Mouse (Mus musculus) thymus, postnatal 14 days (tissue): ENCODE results near the gene Cdc42se2.

ENCODE experiments used
- DNase-seq: peaks from one replicate; pipeline ENCODE4 v3.0.0; 2021

Gene Cdc42se2

DNA sequence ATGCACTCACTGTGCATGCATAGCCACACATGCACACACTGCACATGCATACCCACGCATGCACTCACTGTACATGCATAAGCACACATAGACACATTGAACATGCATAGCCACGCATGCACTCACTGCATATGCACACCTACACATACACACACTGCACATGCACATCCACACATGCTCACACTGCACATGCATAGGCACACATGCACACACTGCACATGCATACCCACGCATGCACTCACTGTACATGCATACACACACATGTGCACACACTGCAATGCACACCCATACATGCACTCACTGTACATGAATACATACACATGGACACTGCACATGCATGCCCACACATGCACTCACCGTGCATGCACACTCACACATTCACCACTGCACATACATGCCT lies 4.0 kb upstream of the Cdc42se2 start:
- DNase-seq, result no peak

DNA sequence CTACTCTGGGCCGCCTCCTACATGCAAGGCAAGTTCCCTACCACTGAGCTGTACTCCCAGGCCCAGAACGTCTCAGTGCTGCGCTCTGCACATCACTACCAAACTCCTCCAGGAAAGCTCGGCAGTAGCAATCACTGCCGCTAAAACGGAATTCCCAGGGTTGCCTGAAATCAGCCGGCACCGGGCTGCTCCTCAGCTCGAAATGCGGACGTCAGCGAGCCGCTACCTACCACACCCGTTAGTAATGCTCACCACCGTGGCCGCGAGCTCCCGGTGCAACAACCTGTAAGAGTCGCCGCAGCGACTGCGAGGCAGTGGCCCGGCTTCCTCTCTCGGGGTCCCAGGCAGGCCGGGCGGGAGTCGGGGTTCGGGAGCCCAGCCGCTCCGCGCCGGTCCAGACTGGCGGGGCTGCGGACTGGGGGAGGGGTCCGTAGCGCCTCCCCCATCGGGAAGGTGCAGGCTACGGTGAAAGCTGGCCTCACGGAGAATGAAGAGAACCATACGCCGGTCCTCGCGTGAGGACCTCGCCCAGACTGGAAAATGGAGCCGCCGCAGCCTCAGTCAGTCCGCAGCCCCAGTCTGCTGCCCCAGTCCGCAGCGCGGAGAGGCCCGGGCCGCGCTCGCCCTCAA lies 502 bp downstream of the Cdc42se2 start:
- peak; percentile 77 for DNase-seq

DNA sequence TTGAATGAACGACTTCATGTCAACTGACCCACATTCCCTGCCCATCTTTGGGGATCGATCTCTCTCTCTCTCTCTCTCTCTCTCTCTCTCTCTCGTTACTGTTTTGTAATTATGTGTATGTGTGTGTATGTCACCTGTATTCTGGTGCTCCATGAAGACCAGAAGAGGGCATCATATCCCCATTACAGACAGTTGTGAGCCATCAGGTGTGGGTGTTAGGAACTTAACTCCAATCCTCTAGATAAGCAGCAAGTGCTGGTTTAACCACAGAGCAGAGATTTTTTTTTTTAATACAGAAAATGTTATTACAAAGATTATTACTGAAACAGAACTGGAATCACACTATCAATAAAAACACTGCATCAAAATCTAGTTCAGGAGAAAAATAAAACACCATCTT lies 1.9 kb downstream of the Cdc42se2 start:
- no peak for DNase-seq

DNA sequence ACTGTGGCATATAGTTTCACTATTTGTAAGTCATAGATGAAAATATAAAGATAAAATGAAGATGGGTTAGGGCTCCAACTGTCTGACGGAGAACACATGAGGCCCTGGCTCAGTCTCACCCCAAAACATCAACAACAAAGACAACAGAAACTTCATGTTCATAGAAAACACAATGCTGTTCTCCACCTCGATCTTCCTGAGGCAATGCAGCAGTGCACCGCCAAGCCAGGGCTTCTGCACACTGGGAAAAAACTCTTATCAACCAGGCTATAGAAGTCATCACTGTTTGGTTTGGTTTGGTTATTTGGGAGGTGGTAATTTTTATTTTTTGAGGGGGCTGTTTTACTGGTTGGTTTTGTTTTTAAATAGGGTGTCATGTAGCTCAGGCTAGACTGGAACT lies 3.0 kb downstream of the Cdc42se2 start:
- no peak for DNase-seq

DNA sequence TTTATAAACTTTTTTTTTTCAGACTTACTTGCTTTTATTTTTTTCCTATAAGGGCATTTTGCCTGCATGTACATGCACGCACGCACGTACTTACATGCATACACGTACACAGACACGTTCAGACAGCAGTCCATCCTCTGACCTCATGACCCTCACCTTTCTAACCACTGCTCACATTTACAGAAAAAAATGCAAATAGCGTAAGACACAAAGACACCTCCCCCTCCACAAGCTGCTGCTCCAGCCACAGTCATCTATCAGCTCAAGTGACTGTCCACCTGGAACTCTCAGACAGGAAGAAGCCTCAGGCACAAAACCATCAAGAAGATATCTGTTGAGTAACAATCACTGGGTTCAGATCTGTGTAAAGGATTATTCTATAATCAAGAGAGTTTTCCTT lies 5.2 kb downstream of the Cdc42se2 start:
- no peak for DNase-seq

DNA sequence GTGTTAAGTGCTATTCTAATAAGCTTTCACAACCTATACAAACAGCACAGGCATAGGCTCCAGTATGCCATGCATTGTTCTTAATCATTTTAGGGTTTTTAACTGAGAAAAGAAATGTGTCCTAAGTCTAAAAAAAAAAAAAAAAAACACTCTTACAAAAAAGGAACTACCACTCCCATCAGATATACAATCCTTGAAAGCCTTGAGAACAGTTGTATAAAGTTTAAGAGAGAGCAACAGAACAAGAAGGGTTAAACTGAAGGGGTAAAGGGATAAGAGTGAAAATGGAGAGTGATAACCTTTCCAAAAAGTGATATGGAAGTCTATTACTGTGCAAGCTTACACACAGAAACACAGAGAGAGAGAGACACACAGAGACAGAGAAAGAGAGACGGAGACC lies 7.5 kb downstream of the Cdc42se2 start:
- DNase-seq, result no peak

DNA sequence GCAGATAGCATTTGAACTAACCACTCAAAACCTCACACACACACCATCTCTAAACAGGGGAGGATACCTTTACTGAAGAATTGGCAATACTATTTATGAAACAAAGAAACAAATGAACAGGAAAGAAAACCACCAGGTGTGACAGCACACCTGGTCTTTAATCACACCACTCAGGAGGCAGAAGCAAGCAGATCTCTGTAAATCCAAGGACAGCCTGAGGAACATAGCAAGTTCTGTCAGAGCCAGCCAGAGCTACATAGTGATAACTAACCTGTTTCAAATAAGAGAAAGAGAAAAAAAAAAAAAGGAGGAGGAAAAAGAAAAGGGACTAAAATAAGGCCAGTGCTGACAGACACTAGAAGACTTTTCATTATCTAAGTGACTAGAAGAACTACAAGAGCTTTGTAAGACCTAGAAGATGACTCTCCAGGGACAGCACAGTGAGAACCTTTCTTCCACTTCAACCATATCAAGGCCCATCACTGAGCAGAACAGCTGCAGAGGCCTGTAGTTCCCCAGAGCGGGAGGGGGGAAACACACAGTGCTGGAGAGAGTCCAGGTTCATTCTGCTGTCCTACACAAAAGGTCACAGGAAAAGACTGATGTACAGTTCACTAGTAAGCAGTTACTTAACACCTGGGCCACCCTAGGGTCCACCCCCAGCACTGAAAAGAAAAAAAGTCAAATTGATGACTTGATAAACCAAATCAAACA lies 9.2 kb downstream of the Cdc42se2 start:
- peak; percentile 51 for DNase-seq

DNA sequence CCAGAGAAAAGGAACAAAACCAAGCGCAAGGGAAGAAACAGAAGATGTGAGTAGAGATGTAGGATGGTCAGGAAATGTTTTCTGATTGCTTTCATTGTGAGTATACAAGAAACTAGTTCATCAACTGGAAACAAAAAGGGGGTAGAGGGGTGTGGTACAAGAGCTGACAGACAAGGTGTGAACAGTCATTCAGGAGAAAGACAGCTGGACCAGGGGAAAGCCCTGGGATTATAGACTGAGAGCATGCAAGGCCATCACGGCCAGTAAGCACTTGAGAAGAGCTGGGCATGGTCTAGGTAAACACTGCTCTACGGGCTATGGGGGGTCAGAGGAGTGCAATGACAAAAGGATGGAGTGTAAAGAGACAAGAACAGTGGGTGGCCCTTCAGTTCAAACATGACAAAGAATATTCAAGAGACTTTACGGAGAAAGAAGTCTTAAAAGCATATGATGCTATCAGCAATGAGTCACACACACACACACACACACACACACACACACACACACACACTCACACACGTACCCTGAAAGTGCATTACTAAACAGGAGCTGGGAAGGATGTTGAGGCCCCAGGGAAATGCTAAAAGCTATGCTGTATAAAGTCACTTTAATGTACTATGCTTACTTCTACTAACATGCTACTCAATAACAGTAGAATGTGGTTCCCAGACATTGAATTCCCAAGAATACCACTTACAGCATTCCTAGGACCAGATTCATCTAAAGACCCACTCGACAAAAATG lies 9.9 kb downstream of the Cdc42se2 start:
- no peak for DNase-seq

DNA sequence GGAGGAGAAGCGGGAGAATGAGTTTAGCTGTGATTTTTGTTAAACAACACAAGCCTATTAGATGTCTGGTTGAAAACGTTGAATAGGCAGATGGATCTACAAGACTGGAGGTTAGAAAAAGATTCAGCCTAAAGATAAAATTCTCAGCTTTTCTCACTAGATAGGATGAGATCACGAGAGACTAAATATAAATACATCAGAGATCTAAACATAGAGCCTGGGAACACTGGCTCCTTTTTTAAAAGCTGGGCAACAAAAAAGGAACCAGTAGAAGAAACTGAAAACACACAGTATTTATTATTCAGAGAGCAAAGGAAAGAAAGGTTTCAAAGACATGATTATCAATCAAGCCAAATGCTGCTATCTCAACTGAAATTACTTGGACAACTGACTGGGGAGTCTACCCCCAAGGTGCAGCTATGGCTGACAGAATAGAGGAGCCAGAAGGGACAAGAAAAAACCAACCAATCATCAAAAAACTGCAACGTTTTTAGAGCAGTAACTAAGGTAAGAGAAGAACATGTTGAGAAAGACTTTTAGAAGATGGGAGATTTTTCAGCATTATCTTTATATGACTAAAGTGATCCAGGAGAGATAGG lies 10.6 kb downstream of the Cdc42se2 start:
- DNase-seq, result no peak

DNA sequence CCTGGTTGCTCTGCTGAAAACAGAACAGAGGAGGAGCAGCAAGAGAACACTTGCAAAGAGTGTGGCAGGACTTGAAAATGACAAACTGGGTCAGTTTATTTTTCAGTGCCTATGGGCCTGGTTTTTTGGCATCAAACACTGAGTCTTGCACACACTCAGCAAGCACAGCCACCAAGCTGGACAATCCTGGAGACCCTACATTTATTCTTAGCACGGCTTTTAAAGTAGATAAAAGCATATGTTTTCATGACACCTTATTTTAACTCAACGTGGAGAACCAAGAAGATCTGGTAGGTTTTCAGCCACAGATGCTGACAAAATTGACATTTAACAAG lies 11.1 kb downstream of the Cdc42se2 start:
- DNase-seq, result no peak

DNA sequence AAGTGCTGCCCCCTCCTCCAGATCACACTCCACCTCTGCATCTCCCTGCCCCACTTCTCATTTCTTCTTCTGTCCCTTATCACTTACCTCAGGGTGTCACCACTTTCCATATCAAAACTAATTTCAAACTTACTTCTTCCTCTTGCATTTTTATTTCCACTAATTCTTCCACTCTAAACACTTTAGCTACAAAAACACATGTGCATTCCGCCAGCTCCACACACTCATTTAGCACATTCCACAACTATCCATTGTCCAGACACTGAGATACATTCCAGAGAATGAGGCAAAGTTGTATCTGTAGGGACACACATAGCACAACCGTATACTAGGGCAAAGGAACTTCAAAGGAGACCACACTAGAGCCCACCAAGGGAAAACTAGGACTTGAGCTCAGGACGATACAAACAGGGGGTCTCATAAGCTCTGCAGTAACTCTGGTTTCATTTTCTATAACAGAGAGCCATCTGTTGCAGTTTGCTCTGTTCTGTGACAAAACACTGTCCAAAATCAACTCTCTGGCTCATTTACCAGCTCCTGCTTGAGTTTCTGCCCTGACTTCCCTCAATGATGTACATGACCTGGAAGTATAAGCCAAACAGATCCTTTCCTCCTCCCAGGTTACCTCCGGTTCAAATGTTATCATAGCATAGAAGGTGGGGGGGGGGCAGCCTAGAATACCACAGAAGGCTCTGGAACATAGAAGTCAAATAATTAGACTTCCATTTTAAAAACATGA lies 11.7 kb downstream of the Cdc42se2 start:
- no peak for DNase-seq

DNA sequence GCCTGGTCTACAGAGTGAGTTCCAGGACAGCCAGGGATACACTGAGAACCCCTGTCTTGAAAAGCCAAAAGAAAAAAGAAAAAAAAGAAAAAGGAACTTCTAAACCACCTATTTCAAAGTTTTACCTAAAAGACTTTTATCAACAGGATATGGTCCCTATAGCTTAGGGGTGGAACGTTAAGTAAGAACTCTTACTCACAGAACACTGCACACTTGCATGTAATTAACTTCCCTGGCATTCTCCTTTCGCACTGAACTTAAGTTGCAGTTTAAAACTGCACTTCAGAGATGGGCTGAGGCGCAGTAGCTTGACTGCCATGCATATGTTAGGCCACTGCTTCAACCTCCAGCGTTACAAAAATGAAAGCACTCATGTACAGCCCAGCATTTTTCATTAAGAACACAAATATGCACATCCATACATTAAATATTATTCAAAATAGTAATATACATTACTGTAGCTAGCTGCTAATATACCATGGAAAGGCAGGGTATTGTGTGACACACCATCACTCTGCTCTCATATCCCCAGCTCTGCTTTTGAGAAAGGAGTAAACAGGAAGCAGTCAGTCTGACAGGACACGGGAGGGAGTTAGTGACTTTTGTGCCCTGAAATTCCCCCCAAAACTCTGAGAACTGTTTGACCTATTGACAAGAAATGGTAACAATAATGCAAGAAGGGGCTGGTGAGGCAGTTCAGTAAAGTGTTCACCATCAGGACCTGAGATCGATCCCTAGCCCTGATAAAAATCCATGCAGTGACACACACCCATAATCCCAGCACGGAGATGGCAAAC lies 13.0 kb downstream of the Cdc42se2 start:
- peak; percentile 50 for DNase-seq

DNA sequence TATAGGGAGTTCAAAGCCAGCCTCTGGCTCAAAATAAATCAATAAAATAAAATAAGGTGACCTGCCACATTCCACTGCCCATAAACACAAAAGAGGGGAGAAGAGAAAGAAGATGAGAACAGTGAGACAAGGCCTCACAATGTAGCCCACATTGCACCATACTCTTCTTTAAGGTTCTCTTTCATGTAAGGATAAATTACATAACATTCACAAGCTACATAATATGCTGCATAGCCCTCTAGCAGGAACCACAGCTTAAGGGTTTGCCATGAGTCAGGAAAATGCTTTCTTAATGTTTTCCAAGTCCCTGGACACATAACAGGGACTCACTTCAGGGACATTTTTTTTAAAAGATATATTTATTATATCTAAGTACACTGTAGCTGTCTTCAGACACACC lies 15.9 kb downstream of the Cdc42se2 start:
- DNase-seq, result no peak

DNA sequence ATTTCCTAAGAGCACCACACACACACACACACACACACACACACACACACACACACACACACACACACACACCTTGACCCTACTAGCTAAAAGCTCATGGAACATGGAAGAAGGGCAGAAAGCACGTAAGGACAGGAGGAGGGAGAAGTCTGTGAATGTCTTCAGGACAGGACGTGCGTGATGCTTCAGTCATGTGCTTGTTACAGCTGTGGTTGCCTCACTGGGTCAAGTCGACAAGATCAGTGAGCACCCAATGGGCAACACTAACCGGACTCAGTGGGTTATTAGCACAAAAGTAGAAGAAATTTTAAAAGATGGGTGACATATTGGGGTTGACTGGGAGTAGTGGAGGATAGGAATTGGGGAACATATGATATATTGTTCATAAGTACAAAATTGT lies 17.6 kb downstream of the Cdc42se2 start:
- DNase-seq, result no peak

DNA sequence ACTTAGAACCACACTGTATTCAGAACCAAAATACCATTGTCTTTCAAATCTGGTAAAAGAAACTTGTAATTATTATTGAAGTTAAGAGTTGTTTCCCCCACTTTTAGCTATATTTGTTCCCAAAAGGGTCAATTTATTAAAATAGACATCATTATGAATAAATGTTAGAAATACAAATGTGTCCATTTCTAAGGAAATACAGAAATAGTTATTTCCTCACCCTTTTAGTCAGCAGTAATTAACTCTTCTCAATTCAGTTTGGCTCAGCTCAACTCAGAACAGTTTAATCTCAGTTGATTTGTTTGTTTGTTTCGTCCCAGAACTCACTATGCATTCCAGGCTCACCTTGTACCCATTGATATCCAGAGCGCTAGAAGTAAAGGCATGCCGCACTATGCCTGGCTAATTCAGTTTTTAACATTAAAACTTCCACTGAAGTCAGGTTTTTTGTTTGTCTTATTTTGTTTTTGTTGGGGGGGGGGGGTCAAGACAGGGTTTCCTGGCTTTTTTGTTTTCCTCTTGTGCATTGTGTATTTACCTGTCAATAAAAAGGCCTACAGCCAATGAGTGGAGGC lies 19.3 kb downstream of the Cdc42se2 start:
- DNase-seq, result no peak

DNA sequence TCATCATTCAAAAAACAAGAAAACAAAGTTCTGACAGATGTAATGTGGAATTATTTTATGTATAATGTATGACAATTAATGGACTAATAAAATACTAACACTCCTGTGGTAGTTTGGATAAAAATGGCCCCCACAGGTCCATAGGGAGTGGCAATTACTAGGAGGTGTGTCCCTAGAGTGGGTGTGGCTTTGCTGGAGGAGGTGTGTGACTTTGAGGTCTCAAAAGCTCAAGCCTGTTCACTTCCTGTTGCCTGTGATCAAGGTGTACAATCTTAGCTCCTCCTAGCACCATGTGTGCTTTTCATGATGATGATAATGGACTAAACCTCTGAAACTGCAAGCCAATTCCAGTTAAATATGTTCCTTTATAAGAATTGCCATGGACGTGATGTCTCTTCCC lies 22.7 kb downstream of the Cdc42se2 start:
- peak; percentile 62 for DNase-seq

DNA sequence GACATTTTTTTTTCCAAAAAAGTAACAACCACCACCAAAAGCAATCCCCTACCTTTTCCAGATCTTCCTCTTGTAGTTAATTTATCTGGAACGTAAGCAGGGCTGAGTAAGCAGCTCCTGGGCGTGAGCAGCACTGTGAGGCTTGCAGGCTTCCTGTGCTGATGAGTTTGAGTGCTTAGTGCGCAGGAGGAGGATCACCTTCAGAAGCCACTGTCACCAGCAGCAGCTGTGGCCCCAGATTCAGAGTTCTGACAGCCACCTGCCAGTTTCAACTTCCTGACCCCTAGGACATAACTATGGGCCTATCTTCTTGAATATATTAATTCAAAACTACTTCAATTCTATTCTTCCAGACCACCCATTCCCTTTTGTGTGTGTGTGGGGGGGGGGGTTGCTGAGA lies 23.4 kb downstream of the Cdc42se2 start:
- DNase-seq, result peak; percentile 81

DNA sequence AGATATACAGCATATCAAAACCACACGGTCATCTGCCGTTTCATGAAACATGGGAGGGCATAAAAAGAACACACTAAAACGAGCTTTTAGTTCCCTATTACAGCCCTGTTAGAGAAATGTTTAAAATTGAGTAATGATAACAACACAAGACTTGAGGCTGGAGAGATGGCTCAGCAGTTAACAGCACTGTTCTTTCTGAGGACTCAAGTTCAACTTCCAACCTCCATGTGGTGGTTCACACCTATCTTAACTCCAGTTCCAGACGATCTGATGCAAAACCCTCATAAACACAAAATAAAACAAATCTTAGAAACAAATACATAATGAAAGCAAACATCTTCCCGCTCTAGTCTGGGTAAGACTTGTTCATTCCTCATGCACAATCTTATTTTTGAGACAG lies 24.7 kb downstream of the Cdc42se2 start:
- DNase-seq, result no peak

DNA sequence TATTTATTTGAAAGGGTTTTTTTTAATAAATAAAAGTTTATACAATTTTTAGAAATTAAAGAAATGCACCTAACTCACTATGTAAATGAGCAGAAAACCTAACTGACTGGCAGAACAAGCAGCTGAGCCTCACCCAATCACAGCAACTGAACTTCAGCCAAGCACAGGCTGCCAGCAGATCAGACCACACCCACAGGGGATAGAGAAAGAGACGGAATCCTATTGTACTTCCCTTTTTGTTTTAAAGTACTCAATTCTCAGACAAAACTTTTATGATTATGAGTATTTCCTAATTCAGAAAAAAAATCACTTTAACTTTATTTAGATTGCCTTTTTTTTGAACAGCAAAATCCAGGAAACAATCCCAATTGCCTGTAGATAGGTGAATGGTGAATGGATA lies 29.5 kb downstream of the Cdc42se2 start:
- DNase-seq, result peak; percentile 28

DNA sequence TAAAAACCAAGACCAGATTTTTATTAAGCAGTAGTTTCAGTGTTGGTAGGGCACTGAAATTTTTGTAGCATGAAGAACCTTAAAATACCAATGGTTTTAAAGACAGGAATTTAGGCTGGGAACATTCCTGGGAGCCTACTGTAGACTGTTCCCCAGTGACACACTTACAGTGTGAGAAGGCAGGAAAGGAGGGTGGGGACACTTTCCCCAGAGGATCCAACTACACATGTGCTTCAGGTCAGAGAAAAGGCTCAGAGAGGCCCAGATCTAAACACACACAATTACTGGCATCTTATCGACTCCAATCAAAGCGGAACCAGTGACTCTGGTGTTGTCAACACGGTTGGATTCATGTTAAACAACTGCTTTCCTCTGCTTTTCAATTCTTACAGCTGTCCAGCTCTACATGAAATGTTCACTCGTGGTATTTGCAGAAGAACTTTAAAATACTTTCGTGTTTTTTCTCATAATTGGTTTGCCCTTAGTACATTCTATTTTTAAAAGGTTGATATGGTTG lies 32.3 kb downstream of the Cdc42se2 start:
- no peak for DNase-seq

DNA sequence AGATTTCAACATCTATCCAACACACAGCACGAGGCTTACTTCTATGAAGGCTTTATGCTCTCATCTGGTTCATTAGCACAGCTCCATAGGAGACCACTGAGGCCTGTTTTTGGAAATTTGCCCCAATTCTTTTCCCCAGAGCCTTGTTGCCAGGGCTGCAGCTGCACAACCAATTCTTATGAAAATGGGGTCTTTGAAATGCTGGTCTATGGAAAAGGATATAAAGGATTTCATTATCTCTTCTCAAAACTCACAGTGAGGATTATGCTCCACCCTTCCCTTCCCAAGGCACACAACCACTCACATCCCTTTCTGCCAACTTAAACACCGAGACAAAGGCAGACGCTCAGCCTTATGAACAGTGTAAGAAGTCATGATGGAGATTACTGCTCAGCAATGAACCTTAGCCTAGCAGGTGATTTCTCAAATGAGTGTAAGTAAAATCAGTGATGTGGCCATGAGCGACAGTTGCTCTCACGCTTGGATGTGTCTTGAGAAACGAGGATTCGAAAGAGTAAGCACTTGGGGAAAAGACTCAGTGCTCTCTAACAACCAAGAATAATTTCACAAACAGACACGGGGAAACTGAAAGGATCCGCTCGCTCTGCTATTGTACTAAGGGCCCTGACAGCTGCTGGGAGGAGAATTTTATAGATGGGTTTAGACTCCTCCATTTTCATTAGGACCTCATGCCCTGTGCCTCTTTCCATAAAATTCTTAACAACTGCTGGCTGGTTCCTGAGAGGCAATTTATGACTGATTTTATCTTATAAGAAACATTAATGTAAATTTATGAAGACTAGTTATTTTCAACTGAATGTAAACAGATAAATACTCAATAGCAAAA lies 33.0 kb downstream of the Cdc42se2 start:
- no peak for DNase-seq
